Mouse (Mus musculus): ENCODE data around the gene Prpf38b.

DNA sequence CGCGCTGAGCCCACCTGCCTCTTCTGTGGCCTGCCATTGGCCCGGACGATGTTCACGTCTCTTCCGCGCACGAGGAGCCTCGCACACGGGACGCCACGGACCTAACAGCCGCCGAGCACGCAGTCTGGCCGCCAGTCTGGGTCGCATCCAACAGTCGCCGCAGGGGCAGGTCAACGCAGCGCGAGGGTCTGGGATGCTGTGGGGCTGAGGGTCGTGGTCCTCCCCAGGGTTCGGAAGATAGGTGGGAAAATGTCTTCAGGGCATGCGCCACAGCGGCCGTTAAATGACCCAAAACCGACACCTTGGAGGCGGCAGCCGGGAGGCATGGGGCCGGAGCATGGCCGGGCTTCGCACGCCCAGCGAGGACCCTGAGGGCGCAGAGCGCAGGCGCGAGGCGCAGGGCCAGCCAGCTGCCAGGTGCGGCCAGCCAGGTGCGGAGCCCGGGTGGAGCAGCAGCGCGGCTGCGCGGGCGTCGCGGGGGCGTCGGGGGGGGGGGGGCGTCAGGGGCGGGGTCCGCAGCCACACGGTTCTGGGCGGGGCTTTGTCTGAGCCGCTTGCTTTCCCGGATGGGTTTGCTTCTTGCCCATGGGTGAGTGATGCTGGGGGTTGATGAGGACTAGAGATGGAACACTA is 28.6 kb upstream of the Prpf38b start, which contains the start of gene Gm9857:
- TF ChIP-seq CTCF (IDR thresholded peaks at IDR 0.05; ENCODE audit: low read depth, low read length) (no peak), GATA2 (IDR thresholded peaks at IDR 0.05; ENCODE audit: borderline replicate concordance, low read depth, low read length) (no peak)

Data from G1E (cell line).